In the genomic region with DNA sequence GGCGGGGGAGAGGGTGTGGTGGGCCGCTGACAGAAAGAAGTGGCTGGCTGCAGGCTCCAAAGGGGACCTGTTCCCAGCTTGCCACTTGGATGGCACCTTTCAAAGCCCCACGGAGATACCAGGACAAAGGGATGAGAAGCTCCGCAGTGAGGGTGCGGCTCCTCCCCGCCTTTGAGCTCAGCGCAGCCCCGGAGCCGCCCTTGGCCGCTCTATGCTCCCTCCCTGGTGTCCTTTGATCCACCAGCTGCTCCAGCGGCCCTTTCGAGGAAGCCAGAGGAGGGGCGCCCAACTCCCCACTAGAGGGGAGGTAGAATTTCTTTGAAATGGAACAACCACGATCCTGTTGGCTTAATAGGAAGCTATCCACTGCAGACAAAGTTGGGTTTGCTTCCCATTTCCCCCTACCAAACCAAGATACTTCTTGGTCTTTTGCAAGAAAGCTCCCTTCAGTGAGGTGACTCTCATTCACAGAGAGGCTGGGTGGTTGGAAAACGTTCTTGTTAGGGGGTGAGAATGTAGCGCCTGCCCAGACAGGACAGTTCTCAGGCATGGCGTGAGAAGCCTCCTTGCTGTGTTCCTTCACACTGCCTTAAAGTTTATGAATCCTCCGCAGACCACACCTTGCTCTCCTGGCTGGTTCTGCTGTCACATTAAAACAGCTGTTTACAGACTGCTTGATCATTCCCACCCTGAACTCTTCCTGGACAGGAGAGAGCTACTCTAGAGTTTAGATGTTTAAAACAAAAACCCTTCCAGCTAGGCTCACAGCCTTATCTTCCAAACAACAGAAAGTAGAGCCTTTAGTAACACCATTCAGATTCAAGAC, we compare ENCODE assay signal across 9 mouse cellular contexts. TPM values are rescaled to one million over a fixed set of nuclear protein-coding genes. Genes with fewer than 3 reads are reported as not detected.
DNase-seq lines count a peak whose midpoint lies in the region; ATAC-seq lines count a peak whose summit lies in the region.
"Had no signal": no experiment of that assay in that cellular context is flagged by ENCODE, and none has a peak within 500 bp of the region (broad histone marks: within the 10 kb centered on the region; RNA-seq: fewer than 3 reads in every experiment).

No protein-coding gene starts in this region.

- no peaks in the 10 kb centered on the region; the same call in 1 of the 2 replicates for H3K27me3 ChIP-seq in heart, embryonic 13.5 days (replicated peaks)
- peaks cover 25% of the 10 kb centered on the region for H3K27me3 ChIP-seq in limb, embryonic 15.5 days
- no peaks in the 10 kb centered on the region for H3K27me3 ChIP-seq in stomach, embryonic 14.5 days (ENCODE audit: control insufficient read depth, insufficient read depth, low read length)

- peak; percentile 31 for DNase-seq in gastrocnemius, postnatal 10 days
- no peak for DNase-seq in gastrocnemius, postnatal 36 days
- DNase-seq in adrenal gland, postnatal 36 days: peak; percentile 19 to 49
- no peak for DNase-seq in thymus, postnatal 25 days
- DNase-seq in gastrocnemius, postnatal 25 days: no peak

- no peaks in the 10 kb centered on the region for H3K9me3 ChIP-seq in heart, embryonic 13.5 days
- no peaks in the 10 kb centered on the region for H3K9me3 ChIP-seq in limb, embryonic 15.5 days
- H3K9me3 ChIP-seq in stomach, embryonic 14.5 days (ENCODE audit: control insufficient read depth, low read depth, low read length): no peaks in the 10 kb centered on the region

- no peaks in the 10 kb centered on the region for H3K36me3 ChIP-seq in heart, embryonic 13.5 days
- H3K36me3 ChIP-seq in limb, embryonic 15.5 days: no peaks in the 10 kb centered on the region
- H3K36me3 ChIP-seq in stomach, embryonic 14.5 days (ENCODE audit: control insufficient read depth, insufficient read depth, low read length): no peaks in the 10 kb centered on the region

- peak overlapping the region; percentile 38 for H3K4me3 ChIP-seq in heart, embryonic 13.5 days
- H3K4me3 ChIP-seq in limb, embryonic 15.5 days: peak overlapping the region; percentile 30
- peak overlapping the region; percentile 24 for H3K4me3 ChIP-seq in stomach, embryonic 14.5 days (ENCODE audit: low read depth, low read length)

- ATAC-seq in heart, embryonic 13.5 days (ENCODE audit: extremely low read depth, insufficient number of reproducible peaks, low FRiP score, low TSS enrichment): no peak
- no peak for ATAC-seq in limb, embryonic 15.5 days (ENCODE audit: insufficient number of reproducible peaks, low FRiP score, low TSS enrichment, low read depth)
- peak; percentile 12; the same call in 1 of the 2 replicates for ATAC-seq in stomach, embryonic 14.5 days (ENCODE audit: insufficient number of reproducible peaks, insufficient read depth, low FRiP score, low read depth)

- WGBS in heart, embryonic 13.5 days: 7% methylated on average over 18 of the region's 18 CpGs
- WGBS in limb, embryonic 15.5 days: 2% methylated on average over 18 of the region's 18 CpGs
- 3% methylated on average over 18 of the region's 18 CpGs for WGBS in stomach, embryonic 14.5 days

- intact Hi-C loops in gastrocnemius, postnatal 36 days (cut with DNase I): loop anchor here (2.0 to 5.0 kb wide), 2 partner anchors 213 to 354 kb away; no protein-coding TSS in a partner anchor

- H3K9ac ChIP-seq in heart, embryonic 13.5 days: peak overlapping the region; percentile 74
- H3K9ac ChIP-seq in limb, embryonic 15.5 days: no peak overlapping the region
- H3K9ac ChIP-seq in stomach, embryonic 14.5 days (replicated peaks; ENCODE audit: low read depth, low read length): no peak overlapping the region; the same call in 1 of the 2 replicates

- H3K4me2 ChIP-seq in heart, embryonic 13.5 days: peak overlapping the region; percentile 72
- H3K4me2 ChIP-seq in limb, embryonic 15.5 days: peak overlapping the region; percentile 56
- peak overlapping the region; percentile 46 for H3K4me2 ChIP-seq in stomach, embryonic 14.5 days (replicated peaks; ENCODE audit: low read depth, low read length)

- no peak overlapping the region for H3K27ac ChIP-seq in heart, embryonic 13.5 days (replicated peaks)
- no peak overlapping the region for H3K27ac ChIP-seq in limb, embryonic 15.5 days
- no peak overlapping the region for H3K27ac ChIP-seq in stomach, embryonic 14.5 days (ENCODE audit: low read length)

- H3K4me1 ChIP-seq in heart, embryonic 13.5 days: peaks cover 49% of the 10 kb centered on the region
- H3K4me1 ChIP-seq in limb, embryonic 15.5 days: peaks cover 28% of the 10 kb centered on the region
- no peaks in the 10 kb centered on the region; the same call in 1 of the 2 replicates for H3K4me1 ChIP-seq in stomach, embryonic 14.5 days (ENCODE audit: control insufficient read depth, insufficient read depth, low read length)

RNA-seq across cellular contexts. Expression of a gene that starts 45.9 kb away (rescaled TPM):
- 10 to 100 TPM; 23.1 to 29.0 TPM for total RNA-seq in gastrocnemius, postnatal 10 days (2021)
- total RNA-seq in gastrocnemius, postnatal 36 days (2021): 10 to 100 TPM; 19.1 to 19.3 TPM
- 10 to 100 TPM; 22.9 to 27.2 TPM for total RNA-seq in adrenal gland, postnatal 36 days (2021)
- polyA plus RNA-seq in heart, embryonic 13.5 days (2015; fragmentation: Nextera tagmentation; extraction: Ambion mirVana): 15.6 and 15.8 TPM in 2 replicates
- polyA plus RNA-seq in limb, embryonic 15.5 days (2015; fragmentation: Nextera tagmentation; extraction: Ambion mirVana): 27.4 and 29.9 TPM in 2 replicates
- polyA plus RNA-seq in stomach, embryonic 14.5 days (2014; fragmentation: Nextera tagmentation; extraction: Ambion mirVana): 25.4 and 27.1 TPM in 2 replicates
- 10 to 100 TPM; 18.8 to 19.2 TPM for total RNA-seq in gastrocnemius, postnatal 25 days (2021)

RNA-seq across cellular contexts. Expression of a gene that starts 49.9 kb away (rescaled TPM):
- not detected for total RNA-seq in gastrocnemius, postnatal 10 days (2021)
- total RNA-seq in gastrocnemius, postnatal 36 days (2021): not detected
- under 1 TPM; 0.07 to 0.10 TPM for total RNA-seq in adrenal gland, postnatal 36 days (2021)
- 0.52 and 0.75 TPM in 2 replicates for polyA plus RNA-seq in heart, embryonic 13.5 days (2015; fragmentation: Nextera tagmentation; extraction: Ambion mirVana)
- 3.3 and 3.5 TPM in 2 replicates for polyA plus RNA-seq in limb, embryonic 15.5 days (2015; fragmentation: Nextera tagmentation; extraction: Ambion mirVana)
- polyA plus RNA-seq in stomach, embryonic 14.5 days (2014; fragmentation: Nextera tagmentation; extraction: Ambion mirVana): 1.8 and 1.9 TPM in 2 replicates
- total RNA-seq in gastrocnemius, postnatal 25 days (2021): not detected
- polyA plus RNA-seq: C2C12 had no signal

RNA-seq across cellular contexts. Expression of a gene that starts 54.1 kb away (rescaled TPM):
- total RNA-seq in gastrocnemius, postnatal 10 days (2021): 1 to 10 TPM; 1.1 to 1.5 TPM
- under 1 TPM; 0.15 to 0.20 TPM for total RNA-seq in gastrocnemius, postnatal 36 days (2021)
- 1 to 10 TPM; 2.9 to 4.1 TPM for total RNA-seq in adrenal gland, postnatal 36 days (2021)
- polyA plus RNA-seq in heart, embryonic 13.5 days (2015; fragmentation: Nextera tagmentation; extraction: Ambion mirVana): 2.9 and 3.0 TPM in 2 replicates
- polyA plus RNA-seq in limb, embryonic 15.5 days (2015; fragmentation: Nextera tagmentation; extraction: Ambion mirVana): 0.30 and 0.79 TPM in 2 replicates
- polyA plus RNA-seq in stomach, embryonic 14.5 days (2014; fragmentation: Nextera tagmentation; extraction: Ambion mirVana): 1.2 and 1.3 TPM in 2 replicates
- total RNA-seq in gastrocnemius, postnatal 25 days (2021): under 1 TPM; 0.08 to 0.27 TPM

Comparison
In these comparisons a context has a peak if more than half of its experiments do, and no peak if none do; other contexts are left out.
1. DNase-seq: peak in gastrocnemius, postnatal 10 days (single experiment) and adrenal gland, postnatal 36 days (2 of 2); none in gastrocnemius, postnatal 36 days (0 of 2), thymus, postnatal 25 days (single experiment) and gastrocnemius, postnatal 25 days (single experiment).
2. Peak in every context shown above with its lines, with median percentiles within 50 percentile points of each other: H3K4me2 ChIP-seq and H3K4me3 ChIP-seq.